Mouse (Mus musculus): Measurements from ENCODE around the gene Tead4.

Tead4 gene

GRCm38 (mm10) chr6:128291284-128291683 lies 9.3 kb downstream of the Tead4 start:
- no peak for DNase-seq (ENCODE audit: low spot score)

GRCm38 (mm10) chr6:128288681-128289080 lies 11.9 kb downstream of the Tead4 start:
- DNase-seq (ENCODE audit: low spot score), result no peak

GRCm38 (mm10) chr6:128285792-128286430 lies 14.7 kb downstream of the Tead4 start:
- DNase-seq (ENCODE audit: low spot score), result peak; percentile 58

GRCm38 (mm10) chr6:128282126-128282525 lies 18.5 kb downstream of the Tead4 start:
- no peak for DNase-seq (ENCODE audit: low spot score)

DNA sequence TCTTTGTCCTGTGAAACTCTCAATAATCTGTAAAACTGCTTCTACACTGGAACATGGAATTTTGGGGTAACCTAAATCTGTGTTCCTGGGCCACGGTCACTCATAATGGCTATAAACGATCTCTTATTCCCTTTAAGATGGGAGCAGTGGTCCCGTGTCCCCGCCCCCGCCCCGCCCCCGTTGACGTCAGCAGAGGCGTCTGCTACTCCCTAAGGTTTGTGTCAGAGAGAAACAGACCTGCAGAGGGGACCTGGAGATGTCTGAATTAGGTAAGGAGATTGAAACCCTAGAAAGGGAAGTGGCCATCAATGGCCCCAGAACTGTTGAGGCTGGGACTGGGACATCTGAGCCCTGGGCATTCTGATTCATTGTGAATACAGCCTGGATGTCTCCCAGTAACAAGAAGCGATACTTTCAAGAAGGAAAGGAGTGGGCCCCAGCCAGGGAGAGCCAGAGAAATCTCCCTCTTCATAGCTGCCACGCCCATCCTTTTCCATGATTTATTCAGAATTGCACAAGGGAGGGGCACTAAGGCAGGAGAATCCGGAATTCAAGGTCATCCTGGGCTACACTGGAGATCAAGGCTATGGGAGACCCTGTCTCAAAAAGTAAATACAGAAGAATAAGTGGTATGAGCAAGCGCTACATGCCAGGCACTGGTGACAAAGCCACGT lies 20.0 kb downstream of the Tead4 start:
- DNase-seq (ENCODE audit: low spot score), result no peak

GRCm38 (mm10) chr6:128279608-128280007 lies 21.0 kb downstream of the Tead4 start:
- DNase-seq (ENCODE audit: low spot score), result no peak

GRCm38 (mm10) chr6:128279099-128279498 lies 21.5 kb downstream of the Tead4 start:
- no peak for DNase-seq (ENCODE audit: low spot score)

DNA sequence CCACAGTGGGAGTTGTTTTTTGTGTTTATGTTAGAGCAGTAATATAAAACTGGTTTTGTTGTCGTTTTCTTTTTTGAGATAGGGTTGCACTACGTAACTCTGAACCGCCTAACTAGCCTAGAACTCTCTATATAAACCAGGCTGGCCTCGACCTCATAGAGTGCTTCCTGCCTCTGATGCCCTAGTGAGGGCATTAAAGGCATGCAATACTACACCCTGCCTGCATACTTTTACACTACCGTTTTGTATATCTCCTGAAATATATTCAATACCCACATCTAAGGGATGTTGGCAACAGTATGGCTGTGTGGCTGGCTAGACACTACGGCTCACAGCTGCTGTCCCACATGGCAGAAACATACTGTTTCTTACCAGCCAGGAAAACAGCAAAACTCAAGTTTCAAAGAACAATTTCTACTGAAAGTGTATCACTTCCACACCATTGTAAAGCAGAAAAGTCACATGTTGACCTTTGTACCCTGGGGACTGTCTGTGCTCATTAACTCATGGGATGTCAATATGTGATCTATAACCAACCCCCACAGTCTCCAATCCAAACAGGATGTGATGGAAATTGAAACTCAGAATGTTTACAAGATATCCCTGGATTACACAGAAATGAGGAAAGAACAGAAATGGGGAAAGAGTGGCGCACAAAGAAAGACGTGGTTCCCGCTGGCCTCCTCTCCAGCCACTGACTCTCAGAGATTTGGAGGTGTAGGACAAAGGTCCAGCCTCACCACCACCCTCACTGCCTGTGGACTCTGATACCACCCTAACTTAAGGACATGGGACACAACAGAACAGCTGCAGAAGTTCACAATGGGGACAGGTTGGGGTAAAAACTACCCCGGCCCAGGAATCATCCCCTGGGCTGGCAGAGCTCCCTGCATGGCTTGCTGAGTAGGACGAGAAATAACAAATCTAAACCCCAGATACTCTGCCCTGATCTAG lies 23.2 kb downstream of the Tead4 start:
- DNase-seq (ENCODE audit: low spot score), result no peak

GRCm38 (mm10) chr6:128276349-128276748 lies 24.3 kb downstream of the Tead4 start:
- DNase-seq (ENCODE audit: low spot score), result no peak

DNA sequence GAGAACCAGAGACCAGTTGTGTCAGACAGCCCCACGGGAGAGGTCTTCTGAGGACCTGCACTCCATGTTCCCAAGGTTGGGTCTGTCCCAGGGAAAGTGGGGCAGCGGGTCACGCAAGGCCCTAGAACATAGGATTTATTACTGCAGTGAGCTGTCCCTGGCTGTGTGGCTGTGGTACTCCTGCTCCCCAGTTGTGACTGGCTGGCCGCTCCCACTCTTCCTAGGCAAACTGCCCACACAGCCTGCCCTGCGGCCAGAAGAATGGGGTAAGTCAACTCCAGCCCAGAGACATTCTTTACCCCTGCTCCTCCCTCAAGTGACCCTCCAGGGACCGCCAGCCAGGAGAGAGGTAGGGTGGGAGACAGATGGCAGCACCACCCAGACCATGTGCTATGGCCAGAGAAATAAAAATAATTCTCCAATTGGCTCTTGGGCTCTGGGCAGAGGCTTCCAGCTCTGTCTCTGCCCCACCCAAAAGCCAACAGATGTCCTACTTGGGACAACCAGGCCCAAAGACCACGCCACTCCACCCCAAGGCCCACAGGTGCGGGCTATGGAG lies 25.0 kb downstream of the Tead4 start:
- DNase-seq (ENCODE audit: low spot score), result peak; percentile 25

GRCm38 (mm10) chr6:128273507-128273906 lies 27.1 kb downstream of the Tead4 start:
- DNase-seq (ENCODE audit: low spot score), result no peak

GRCm38 (mm10) chr6:128272754-128273153 lies 27.9 kb downstream of the Tead4 start:
- DNase-seq (ENCODE audit: low spot score), result no peak

GRCm38 (mm10) chr6:128269850-128270249 lies 30.8 kb downstream of the Tead4 start:
- DNase-seq (ENCODE audit: low spot score), result no peak

DNA sequence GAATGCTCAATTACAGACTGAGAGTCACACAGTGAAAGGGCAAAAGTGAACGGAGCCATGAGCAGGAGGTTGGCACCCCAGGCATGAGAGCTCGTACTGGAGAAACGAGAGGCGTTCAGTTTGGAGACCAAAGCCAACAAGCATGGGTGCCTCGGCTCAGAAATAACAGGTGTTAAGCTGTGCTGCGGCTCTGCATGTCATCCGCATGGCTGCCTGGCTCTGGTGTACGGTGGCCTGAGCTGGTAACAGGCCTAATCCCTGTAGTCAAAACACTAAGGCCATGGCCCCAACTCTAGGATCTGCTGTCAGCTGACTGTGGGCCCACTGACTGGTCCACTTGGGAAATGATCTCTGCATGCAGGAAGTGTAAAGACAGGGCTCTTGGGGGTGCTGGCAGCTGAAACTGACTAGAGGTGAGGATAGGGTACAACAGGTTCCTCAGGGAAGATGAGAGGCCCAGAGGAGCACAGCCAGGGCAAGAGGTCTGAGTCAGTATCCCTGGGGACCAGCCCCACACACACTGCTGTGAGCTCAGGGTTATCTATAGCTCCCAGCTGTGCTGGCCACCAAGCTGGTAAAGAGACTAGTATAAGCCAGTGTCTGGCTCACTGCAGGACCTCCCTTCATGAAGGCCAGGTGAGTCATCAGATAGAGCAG lies 35.6 kb downstream of the Tead4 start:
- no peak for DNase-seq (ENCODE audit: low spot score)

DNA sequence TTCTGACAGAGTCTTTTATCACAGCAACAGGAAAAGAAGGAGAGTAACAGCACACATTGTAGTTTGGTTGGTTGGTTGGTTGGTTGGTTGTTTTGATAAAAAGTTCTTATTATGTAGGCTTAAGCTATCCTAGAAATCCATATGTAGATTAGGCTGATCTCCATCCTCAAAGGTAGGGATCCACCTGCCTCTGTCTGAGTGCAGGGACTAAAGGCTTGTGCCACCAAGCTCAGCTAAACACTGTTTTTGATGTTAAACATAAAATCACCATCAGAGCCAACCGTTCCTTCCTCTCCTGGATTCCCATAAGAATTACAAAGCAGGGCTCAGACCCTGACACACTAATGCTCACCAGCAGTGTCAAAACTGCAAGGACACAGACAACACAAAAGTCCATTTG lies 39.1 kb downstream of the Tead4 start:
- DNase-seq (ENCODE audit: low spot score), result no peak

DNA sequence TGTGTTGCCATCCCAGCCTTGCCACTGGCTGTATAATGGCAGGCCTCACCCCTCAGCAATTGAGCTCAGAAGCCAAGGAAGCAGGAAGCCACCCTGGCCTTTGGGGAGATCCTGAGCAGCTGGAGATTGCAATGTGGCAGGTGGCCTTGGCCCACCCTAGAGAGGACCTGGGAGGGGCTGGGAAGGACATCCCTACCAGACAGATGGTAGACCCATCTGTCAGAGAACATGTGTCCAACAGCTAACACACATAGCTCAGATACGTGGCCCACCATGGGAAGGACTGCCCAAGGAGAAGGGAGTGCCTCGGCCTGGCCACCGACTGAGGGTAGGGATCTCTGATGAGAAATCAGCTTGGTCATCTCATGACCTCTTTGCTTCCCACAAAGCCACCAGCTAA lies 41.4 kb downstream of the Tead4 start:
- DNase-seq (ENCODE audit: low spot score), result no peak

DNA sequence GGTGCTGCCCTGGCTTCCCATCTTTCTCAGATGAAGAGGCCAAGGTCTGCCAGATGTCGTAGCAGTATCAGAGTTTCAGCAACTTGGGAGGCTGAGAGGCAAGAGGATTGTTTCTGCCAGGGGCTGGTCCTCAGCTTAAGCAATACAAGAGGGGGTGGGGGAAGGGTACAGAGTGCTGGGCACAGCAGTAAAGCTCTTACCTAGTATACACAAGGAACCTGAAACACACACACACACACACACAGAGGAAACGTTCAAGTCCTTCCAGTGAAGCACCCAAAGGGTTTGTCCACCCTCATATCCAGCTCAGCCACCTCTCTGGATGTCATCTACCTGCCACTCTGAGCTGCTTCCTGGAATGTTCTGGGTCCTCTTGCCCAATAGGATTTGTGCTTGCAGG lies 44.7 kb downstream of the Tead4 start:
- DNase-seq (ENCODE audit: low spot score), result no peak

GRCm38 (mm10) chr6:128255292-128255691 lies 45.3 kb downstream of the Tead4 start:
- DNase-seq (ENCODE audit: low spot score), result no peak

DNA sequence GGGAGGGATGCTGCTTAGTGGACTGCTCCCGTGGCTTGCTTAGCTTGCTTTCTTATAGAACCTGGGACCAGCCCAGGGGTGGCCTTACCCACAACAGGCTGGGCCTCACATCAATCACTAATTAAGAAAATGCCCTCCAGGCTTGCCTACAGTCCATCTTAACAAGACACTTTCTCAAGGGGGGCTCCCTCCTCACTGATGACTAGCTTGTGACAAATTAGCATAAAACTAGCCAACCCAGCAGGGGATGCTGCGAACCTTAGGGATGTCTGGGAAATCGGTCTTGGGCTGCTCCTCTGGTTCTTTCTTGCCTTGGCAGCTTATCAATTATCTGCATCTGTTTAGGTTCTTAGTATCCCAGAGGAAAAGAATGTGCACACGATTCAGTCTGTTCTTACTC lies 46.1 kb downstream of the Tead4 start:
- no peak for DNase-seq (ENCODE audit: low spot score)

GRCm38 (mm10) chr6:128253111-128253510 lies 47.5 kb downstream of the Tead4 start:
- DNase-seq (ENCODE audit: low spot score), result no peak

DNA sequence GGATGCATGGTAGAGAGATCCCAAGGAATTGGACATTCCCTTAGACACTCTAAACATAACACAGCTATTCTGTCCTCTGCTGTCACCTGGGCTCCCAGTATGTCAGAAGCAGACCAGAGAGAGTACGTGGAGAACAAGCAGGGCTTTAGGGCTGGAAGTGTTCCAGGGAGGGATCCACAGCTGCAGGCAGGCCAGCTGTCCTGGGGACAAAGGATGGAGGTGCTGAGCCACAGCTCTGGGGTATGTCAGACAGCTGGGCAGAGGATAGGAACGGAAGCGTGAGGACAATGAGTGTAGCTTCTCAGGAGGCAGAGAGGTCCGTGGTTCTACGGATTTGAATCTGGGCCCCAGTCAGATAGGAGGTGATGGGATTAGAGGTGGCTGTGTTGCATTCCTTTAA lies 50.0 kb downstream of the Tead4 start:
- DNase-seq (ENCODE audit: low spot score), result no peak

Measured in ovary, adult 18-20 months (tissue).